Mouse (Mus musculus): ENCODE measurements around the gene Mrps6.
"Not testable (repeated sequence)": the region's sequence is repeated elsewhere in the genome, so short reads cannot be mapped to it uniquely, and the experiment has no call there.

The Mrps6 gene

GRCm38 (mm10) chr16:92060213-92060612, 2.1 kb downstream of the Mrps6 start:
- in situ Hi-C loops (cut with MboI, MseI): loop anchor here in 1 of 2 experiments (25.0 kb wide), 1 partner anchor 1023 kb away; the partner anchor contains the start of gene Paxbp1

- in situ Hi-C loops (cut with MboI, MseI): loop anchor here in 1 of 2 experiments (25.0 kb wide), 1 partner anchor 1024 kb away; the partner anchor contains the start of gene Paxbp1
These were observed 3.5 kb downstream of the Mrps6 start for GRCm38 (mm10) chr16:92061586-92061985.

GRCm38 (mm10) chr16:92062832-92063231, 4.8 kb downstream of the Mrps6 start:
- in situ Hi-C loops (cut with MboI, MseI): loop anchor here in 1 of 2 experiments (25.0 kb wide), 1 partner anchor 1026 kb away; the partner anchor contains the start of gene Paxbp1

GRCm38 (mm10) chr16:92064801-92065200, 6.7 kb downstream of the Mrps6 start:
- in situ Hi-C loops (cut with MboI, MseI): loop anchor here in 1 of 2 experiments (25.0 kb wide), 1 partner anchor 1028 kb away; the partner anchor contains the start of gene Paxbp1

- in situ Hi-C loops (cut with MboI, MseI): loop anchor here in 1 of 2 experiments (25.0 kb wide), 1 partner anchor 1033 kb away; the partner anchor contains the start of gene Paxbp1
These were observed 12.3 kb downstream of the Mrps6 start for GRCm38 (mm10) chr16:92070338-92070737.

GRCm38 (mm10) chr16:92076797-92077196, 18.7 kb downstream of the Mrps6 start:
- in situ Hi-C loops (cut with MboI, MseI): no loop called here

- in situ Hi-C loops (cut with MboI, MseI): no loop called here
These were observed 25.8 kb downstream of the Mrps6 start for GRCm38 (mm10) chr16:92083771-92084453.

- in situ Hi-C loops (cut with MboI, MseI): no loop called here
These were observed 31.2 kb downstream of the Mrps6 start for GRCm38 (mm10) chr16:92089225-92089624.

GRCm38 (mm10) chr16:92091876-92092275, 33.8 kb downstream of the Mrps6 start:
- in situ Hi-C loops (cut with MboI, MseI): no loop called here

- in situ Hi-C loops (cut with MboI, MseI): no loop called here
These were observed 40.4 kb downstream of the Mrps6 start for GRCm38 (mm10) chr16:92098351-92099051.

- in situ Hi-C loops (cut with MboI, MseI): no loop called here
These were observed 41.5 kb downstream of the Mrps6 start for GRCm38 (mm10) chr16:92099598-92099997.

GRCm38 (mm10) chr16:92100111-92100510, 42.0 kb downstream of the Mrps6 start:
- in situ Hi-C loops (cut with MboI, MseI): no loop called here

- in situ Hi-C loops (cut with MboI, MseI): no loop called here
These were observed 44.0 kb downstream of the Mrps6 start for GRCm38 (mm10) chr16:92102115-92102514.

GRCm38 (mm10) chr16:92102931-92103330, 44.9 kb downstream of the Mrps6 start:
- in situ Hi-C loops (cut with MboI, MseI): not testable (repeated sequence)

GRCm38 (mm10) chr16:92103572-92104331, 45.7 kb downstream of the Mrps6 start:
- in situ Hi-C loops (cut with MboI, MseI): no loop called here

GRCm38 (mm10) chr16:92104332-92104590, 46.2 kb downstream of the Mrps6 start:
- in situ Hi-C loops (cut with MboI, MseI): no loop called here

GRCm38 (mm10) chr16:92104951-92105350, 46.9 kb downstream of the Mrps6 start:
- in situ Hi-C loops (cut with MboI, MseI): no loop called here

- in situ Hi-C loops (cut with MboI, MseI): no loop called here
These were observed 47.6 kb downstream of the Mrps6 start for GRCm38 (mm10) chr16:92105631-92106030.

- in situ Hi-C loops (cut with MboI, MseI): no loop called here
These were observed 49.3 kb downstream of the Mrps6 start for GRCm38 (mm10) chr16:92107346-92107745.

- in situ Hi-C loops (cut with MboI, MseI): no loop called here
These were observed 56.7 kb downstream of the Mrps6 start for GRCm38 (mm10) chr16:92114706-92115241.

- in situ Hi-C loops (cut with MboI, MseI): no loop called here
These were observed 57.7 kb downstream of the Mrps6 start for GRCm38 (mm10) chr16:92115611-92116421.
